Mouse (Mus musculus) megakaryocyte, adult 5-6 weeks (primary cell): Measurements from ENCODE around the gene Chd2. TPM values are rescaled to one million over a fixed set of nuclear protein-coding genes. Genes with fewer than 3 reads are reported as not detected.
"Not testable (repeated sequence)": the region's sequence is repeated elsewhere in the genome, so short reads cannot be mapped to it uniquely, and the experiment has no call there.

ENCODE experiments used
- ATAC-seq: 2 replicates; pipeline ENCODE4 v1.8.0; 2016; ENCODE audit warnings: mild to moderate bottlenecking, inconsistent platforms; ENCODE audit not compliant: poor library complexity, severe bottlenecking
- total RNA-seq, 2 experiments: library from RNA; stranded (forward) in 1 of 2; stranded (reverse) in 1 of 2; fragments of 153-499, 151-499 nt in 1 of 2; fragments of 221-1000, 200-1000 nt in 1 of 2; gene quantifications; 2 replicates each; pipeline versions ENCODE4 v1.2.3 to v1.2.4; 2015 to 2017

Gene Chd2
- total RNA-seq (2015) (51.4 and 54.4 TPM in 2 replicates), total RNA-seq (2017) (88.6 and 119 TPM in 2 replicates)

- peak; percentile 61 for ATAC-seq
Measured at GRCm38 (mm10) chr7:73541412-73542130, at the start of gene Chd2. Gene Chd2 (minus strand): TSS chr7:73541830.

GRCm38 (mm10) chr7:73590757-73591156 lies 49.1 kb upstream of the Chd2 start:
- ATAC-seq, result no peak

GRCm38 (mm10) chr7:73589208-73589771 lies 47.7 kb upstream of the Chd2 start:
- ATAC-seq, result no peak

GRCm38 (mm10) chr7:73588351-73588906 lies 46.8 kb upstream of the Chd2 start:
- ATAC-seq, result no peak

GRCm38 (mm10) chr7:73586717-73587116 lies 45.1 kb upstream of the Chd2 start:
- ATAC-seq, result no peak

GRCm38 (mm10) chr7:73586206-73586605 lies 44.6 kb upstream of the Chd2 start:
- no peak for ATAC-seq

- ATAC-seq, result no peak
Measured at GRCm38 (mm10) chr7:73585114-73586032, 43.7 kb upstream of the Chd2 start.

- ATAC-seq, result peak; percentile 69
Measured at GRCm38 (mm10) chr7:73584009-73584995, 42.7 kb upstream of the Chd2 start.

GRCm38 (mm10) chr7:73583400-73583799 lies 41.8 kb upstream of the Chd2 start:
- ATAC-seq, result peak; percentile 48

GRCm38 (mm10) chr7:73581836-73582375 lies 40.3 kb upstream of the Chd2 start:
- no peak for ATAC-seq

GRCm38 (mm10) chr7:73579072-73579731 lies 37.6 kb upstream of the Chd2 start:
- ATAC-seq, result no peak

GRCm38 (mm10) chr7:73577888-73578421 lies 36.3 kb upstream of the Chd2 start:
- no peak for ATAC-seq

GRCm38 (mm10) chr7:73576101-73576936 lies 34.7 kb upstream of the Chd2 start:
- ATAC-seq, result no peak

GRCm38 (mm10) chr7:73575257-73575656 lies 33.6 kb upstream of the Chd2 start:
- ATAC-seq, result no peak

- not testable (repeated sequence) for ATAC-seq
Measured at GRCm38 (mm10) chr7:73574673-73575072, 33.0 kb upstream of the Chd2 start.

GRCm38 (mm10) chr7:73572571-73572970 lies 30.9 kb upstream of the Chd2 start:
- peak; percentile 92 for ATAC-seq

GRCm38 (mm10) chr7:73568801-73569403 lies 27.3 kb upstream of the Chd2 start:
- peak; percentile 83 for ATAC-seq
